Mouse (Mus musculus) testis, adult 2 months (tissue): ENCODE results near the gene Dmd.

ENCODE experiments used
- CTCF ChIP-seq: fragments of 200-500 bp; IDR thresholded peaks from 2 replicates; pipeline ENCODE4 v1.5.1; 2012; ENCODE audit warnings: low read depth, mild to moderate bottlenecking, inconsistent platforms, low read length, moderate library complexity; ENCODE audit not compliant: control insufficient read depth, insufficient read depth, insufficient replicate concordance
- POLR2A ChIP-seq: fragments of 200-500 bp; IDR thresholded peaks from 2 replicates; pipeline ENCODE4 v1.6.1; 2012; ENCODE audit warnings: low read depth, mild to moderate bottlenecking, inconsistent platforms, low read length, moderate library complexity; ENCODE audit not compliant: control insufficient read depth

DNA sequence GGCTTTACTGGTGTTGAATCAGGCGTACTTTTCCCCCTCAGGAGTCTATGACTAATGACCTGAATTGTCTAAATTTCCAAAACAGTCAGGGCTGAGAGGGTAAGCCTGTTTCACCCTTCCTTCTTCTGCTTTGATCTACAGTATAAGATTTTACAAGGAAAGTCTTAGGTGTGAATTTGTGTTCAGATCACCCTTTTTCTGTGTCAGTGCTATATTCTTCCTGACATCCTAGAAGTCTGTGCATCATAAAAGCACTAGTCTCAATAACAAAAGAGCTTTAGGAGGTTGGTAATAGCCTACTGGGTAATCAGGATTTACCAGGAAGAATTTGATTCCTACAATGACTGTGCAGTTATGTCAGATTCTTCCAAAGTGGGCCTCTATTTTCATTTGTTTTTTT is 101.5 kb downstream of the Dmd start:
- TF ChIP-seq POLR2A (no peak), CTCF (no peak)
